Mouse (Mus musculus) cerebellum, adult 2 months (tissue): ENCODE data around the gene Foxf2. TPM values are rescaled to one million over a fixed set of nuclear protein-coding genes. Genes with fewer than 3 reads are reported as not detected.

Experiments
- DNase-seq, 2 experiments: peaks; one replicate each; pipeline ENCODE4 v3.0.0; 2021
- H3K27ac ChIP-seq: fragments of 200-500 bp; 2 replicates; pipeline ENCODE4 v1.5.1; 2012; ENCODE audit warnings: low read length, control low read depth, inconsistent platforms; ENCODE audit not compliant: insufficient read depth
- H3K27me3 ChIP-seq: fragments of 200-500 bp; 2 replicates; pipeline ENCODE4 v1.6.1; 2012; ENCODE audit warnings: inconsistent platforms, mild to moderate bottlenecking, low read length, moderate library complexity; ENCODE audit not compliant: control insufficient read depth, insufficient read depth
- H3K4me1 ChIP-seq: fragments of 200-500 bp; 2 replicates; pipeline ENCODE4 v1.6.1; 2011; ENCODE audit warnings: low read length; ENCODE audit not compliant: control insufficient read depth, insufficient read depth
- H3K4me3 ChIP-seq: fragments of 200-500 bp; replicated peaks from 2 replicates; pipeline ENCODE3; 2011; ENCODE audit warnings: mild to moderate bottlenecking, low read depth, low read length, control low read depth; ENCODE audit not compliant: insufficient read depth
- CTCF ChIP-seq: fragments of 200-500 bp; IDR thresholded peaks from 2 replicates; pipeline ENCODE4 v1.5.1; 2011; ENCODE audit warnings: low read depth, mild to moderate bottlenecking, control low read depth, low read length, moderate library complexity, borderline replicate concordance; ENCODE audit not compliant: insufficient read depth
- POLR2A ChIP-seq: fragments of 200-500 bp; IDR thresholded peaks from 2 replicates; pipeline ENCODE4 v1.6.1; 2011; ENCODE audit warnings: low read length, control low read depth, borderline replicate concordance; ENCODE audit not compliant: insufficient read depth
- WGBS: fragments of 180-500 bp; shearing (Covaris S2); methylation state at CpG from one replicate; pipeline ENCODE4 v1.1.7; 2018; 5-methylcytosine and 5-hydroxymethylcytosine counted together
- polyA plus RNA-seq: library from polyadenylated mRNA; depleted of rRNA; stranded (reverse); fragments of >200 nt; gene quantifications from 2 replicates; pipeline ENCODE4 v1.2.3, GENCODE M21; 2012

Foxf2 gene
- polyA plus RNA-seq, 1 experiment: 5.3 TPM

GRCm38 (mm10) chr13:31614724-31615465, 10.7 kb upstream of the Foxf2 start:
- H3K27ac ChIP-seq: no peak overlapping the region
- no peak overlapping the region for H3K4me3 ChIP-seq
- peaks cover 8% of the 10 kb centered on the region; the same call in 1 of the 2 replicates for H3K27me3 ChIP-seq
- no peaks in the 10 kb centered on the region for H3K4me1 ChIP-seq
- TF ChIP-seq POLR2A: no peak
- no peak for TF ChIP-seq CTCF
- 4% methylated on average over 38 of the region's 38 CpGs for WGBS
- DNase-seq: no peak

GRCm38 (mm10) chr13:31615561-31616165, 10.0 kb upstream of the Foxf2 start:
- no peaks in the 10 kb centered on the region for H3K4me1 ChIP-seq
- no peak for DNase-seq
- WGBS: 2% methylated on average over 17 of the region's 17 CpGs
- no peak overlapping the region for H3K27ac ChIP-seq
- no peak overlapping the region for H3K4me3 ChIP-seq
- no peak for TF ChIP-seq POLR2A
- H3K27me3 ChIP-seq: peaks cover 8% of the 10 kb centered on the region; the same call in 1 of the 2 replicates

GRCm38 (mm10) chr13:31618001-31618400, 7.6 kb upstream of the Foxf2 start:
- no peak for DNase-seq
- Histone ChIP-seq H3K4me1 (no peaks in the 10 kb centered on the region), H3K4me3 (peak overlapping the region; percentile 6), H3K27me3 (peaks cover 7% of the 10 kb centered on the region; the same call in 1 of the 2 replicates), H3K27ac (no peak overlapping the region)
- under 1% methylated on average over 12 of the region's 12 CpGs for WGBS
- TF ChIP-seq POLR2A: no peak
- TF ChIP-seq CTCF: no peak

- DNase-seq: peak; percentile 41 to 53
- TF ChIP-seq POLR2A (no peak), CTCF (peak; percentile 75)
- no peaks in the 10 kb centered on the region for H3K4me1 ChIP-seq
- WGBS: under 1% methylated on average over 14 of the region's 14 CpGs
- peaks cover 7% of the 10 kb centered on the region; the same call in 1 of the 2 replicates for H3K27me3 ChIP-seq
- no peak overlapping the region for H3K27ac ChIP-seq
- H3K4me3 ChIP-seq: peak overlapping the region; percentile 6
Observed at GRCm38 (mm10) chr13:31618416-31618815, 7.2 kb upstream of the Foxf2 start.

- TF ChIP-seq CTCF (no peak), POLR2A (no peak)
Observed at GRCm38 (mm10) chr13:31618919-31619655, 6.5 kb upstream of the Foxf2 start.

GRCm38 (mm10) chr13:31619826-31620498, 5.7 kb upstream of the Foxf2 start:
- H3K27me3 ChIP-seq: peaks cover 5% of the 10 kb centered on the region; the same call in 1 of the 2 replicates
- no peak overlapping the region for H3K27ac ChIP-seq
- WGBS: 1% methylated on average over 33 of the region's 33 CpGs
- no peak overlapping the region for H3K4me3 ChIP-seq
- no peaks in the 10 kb centered on the region for H3K4me1 ChIP-seq
- TF ChIP-seq POLR2A: no peak
- TF ChIP-seq CTCF: no peak
- no peak for DNase-seq

More at GRCm38 (mm10) chr13:31618919-31619655, 6.5 kb upstream of the Foxf2 start:
- H3K27me3 ChIP-seq: peaks cover 5% of the 10 kb centered on the region; the same call in 1 of the 2 replicates
- no peak overlapping the region for H3K4me3 ChIP-seq
- no peak overlapping the region for H3K27ac ChIP-seq
- DNase-seq: no peak
- WGBS: 3% methylated on average over 18 of the region's 18 CpGs
- no peaks in the 10 kb centered on the region for H3K4me1 ChIP-seq

- Histone ChIP-seq H3K27ac (no peak overlapping the region), H3K4me1 (no peaks in the 10 kb centered on the region), H3K4me3 (no peak overlapping the region), H3K27me3 (peaks cover 4% of the 10 kb centered on the region; the same call in 1 of the 2 replicates)
- DNase-seq: no peak
- 1% methylated on average over 10 of the region's 10 CpGs for WGBS
- TF ChIP-seq POLR2A: no peak
- TF ChIP-seq CTCF: no peak
Observed at GRCm38 (mm10) chr13:31620499-31620847, 5.1 kb upstream of the Foxf2 start.
